Mouse (Mus musculus): ENCODE measurements at regions not wholly inside any gene's neighbourhood (a gene's known extent, or its start where the extent isn't known, plus 50 kb on each side); places are given as distances from the start of the nearest gene placed in this dataset.

DNA sequence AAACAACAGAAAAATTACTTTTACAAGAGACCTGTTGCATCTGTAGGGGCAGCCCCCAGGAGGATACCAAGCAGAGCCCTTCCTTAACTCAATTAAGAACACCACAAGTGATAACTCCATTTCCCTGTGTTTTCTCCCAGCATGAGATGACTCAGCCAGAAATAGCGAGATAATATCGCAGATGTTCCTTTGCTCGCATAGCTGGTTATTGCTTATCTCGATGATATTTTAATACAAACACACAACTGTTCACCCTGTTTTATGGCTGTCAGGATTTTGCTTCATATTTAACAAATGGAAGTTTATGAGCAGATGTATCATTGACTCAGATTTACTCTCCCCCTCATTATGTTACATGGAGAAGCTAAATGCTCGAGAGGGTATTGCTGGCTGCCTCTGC lies 101.7 kb upstream of the Fam19a1 start:
- TF ChIP-seq POLR2A (IDR thresholded peaks at IDR 0.05; ENCODE audit: extremely low read depth, insufficient read depth, low read length): no peak
- no peak for TF ChIP-seq CTCF (IDR thresholded peaks at IDR 0.05; ENCODE audit: extremely low read depth, insufficient read depth, low read length)
